Mouse (Mus musculus) cerebellum, adult 18-20 months (tissue): Measurements from ENCODE around the gene Olfr354.

Experiments used
- DNase-seq, 2 experiments: peaks; one replicate each; pipeline ENCODE4 v3.0.0; 2021

The Olfr354 gene

GRCm38 (mm10) chr2:36905380-36905779 is at the start of gene Olfr354:
TSS of gene Olfr354 (plus strand) at chr2:36905680.
- no peak for DNase-seq

- DNase-seq = no peak
Measured at GRCm38 (mm10) chr2:36862560-36862959, 42.9 kb upstream of the Olfr354 start, which contains the start of gene Olfr351. TSS of gene Olfr351 (minus strand) at chr2:36862660.

DNA sequence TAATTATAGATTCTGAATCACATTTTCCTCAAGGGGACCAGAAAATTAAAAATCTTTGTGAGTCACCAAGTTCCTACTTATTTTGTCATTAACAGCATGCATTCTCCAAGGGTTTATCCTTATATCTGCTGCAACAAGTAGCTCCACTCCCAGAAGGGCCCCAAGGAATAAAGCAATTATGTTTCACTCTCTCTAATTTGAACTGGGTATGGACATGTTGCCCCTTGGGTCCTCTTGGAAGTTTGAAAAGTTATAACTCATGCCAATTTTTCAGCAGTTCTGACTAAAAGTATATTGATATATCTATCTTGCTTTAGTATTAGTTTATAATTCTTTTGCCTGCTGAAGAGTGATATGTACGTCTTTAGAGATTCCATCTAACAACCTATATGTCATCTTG is 37.3 kb upstream of the Olfr354 start, which contains the start of gene Olfr352:
Olfr352 (plus strand) TSS at position 301 of the 400 bp plus-strand sequence.
- no peak for DNase-seq

DNA sequence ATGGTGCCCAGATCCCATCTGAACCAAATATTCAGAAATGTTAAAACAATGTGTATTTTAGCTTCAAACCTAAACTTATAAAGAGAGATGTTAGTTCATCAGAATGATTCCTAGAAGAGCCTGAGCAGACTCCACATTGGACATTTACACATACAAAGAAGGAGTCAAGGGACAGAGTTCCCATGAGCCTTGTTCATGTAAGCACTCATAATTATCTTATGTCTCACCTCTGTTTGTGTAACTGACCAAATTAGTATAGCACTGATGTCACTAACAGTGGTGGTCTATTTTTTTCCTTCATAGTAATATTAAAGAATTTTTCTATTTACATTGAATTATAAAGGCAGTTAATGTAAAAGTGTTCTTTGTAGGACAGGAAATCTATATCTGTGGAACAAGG is 12.6 kb upstream of the Olfr354 start, which contains the start of gene Olfr353:
Olfr353 (minus strand) TSS at position 101 of the 400 bp plus-strand sequence.
- DNase-seq = no peak

- DNase-seq = no peak
Measured at GRCm38 (mm10) chr2:36897114-36897513, 8.4 kb upstream of the Olfr354 start.

DNA sequence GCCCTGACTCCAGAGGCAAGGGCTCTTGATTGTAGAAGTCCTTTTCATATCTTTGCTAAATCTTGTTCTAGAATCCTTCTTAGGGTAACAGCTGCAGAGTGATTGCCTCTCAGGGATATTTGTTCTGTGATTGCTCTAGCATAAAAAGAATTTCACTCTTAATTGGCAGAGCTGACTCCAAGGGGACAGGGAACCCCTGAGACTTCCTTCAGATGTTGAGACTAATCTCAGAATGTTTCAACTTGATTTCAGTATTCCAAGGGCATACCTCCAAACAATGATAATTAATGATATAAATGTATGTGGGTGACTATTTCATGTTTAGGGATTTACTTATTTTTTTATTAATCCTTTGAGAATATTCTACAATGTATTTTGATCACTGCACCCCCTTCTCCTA is 23.3 kb downstream of the Olfr354 start, which contains the start of gene Olfr355:
Olfr355 (minus strand) TSS at position 101 of the 400 bp plus-strand sequence.
- DNase-seq = no peak

DNA sequence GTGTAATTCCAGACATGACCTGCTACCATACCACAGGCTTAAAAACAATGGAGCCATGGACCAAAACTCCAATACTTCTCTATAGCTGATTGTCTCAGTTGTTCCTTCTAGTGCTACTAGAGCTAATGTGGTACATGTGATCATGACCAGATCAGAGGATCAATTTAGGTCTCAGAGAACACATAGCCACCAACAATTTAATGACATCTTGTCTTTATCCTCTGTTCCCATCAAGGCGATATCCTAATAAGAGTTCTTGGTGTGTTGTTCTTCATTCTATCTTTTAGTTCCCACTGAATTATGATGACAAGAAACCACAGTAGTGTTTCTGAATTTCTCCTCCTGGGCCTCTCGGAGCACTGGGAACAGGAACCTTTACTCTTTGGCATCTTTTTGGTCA is 31.3 kb downstream of the Olfr354 start, which contains the start of gene Olfr356:
Olfr356 (plus strand) TSS at position 301 of the 400 bp plus-strand sequence.
- no peak for DNase-seq
